ENCODE assay signal across 8 mouse cellular contexts in genomic region chr13:23286721-23287362, GRCm38 (mm10). TPM values are rescaled to one million over a fixed set of nuclear protein-coding genes. Genes with fewer than 3 reads are reported as not detected.
A peak's percentile ranks its signal among the peaks of the same experiment; 100 is the strongest.
DNase-seq lines count a peak whose midpoint lies in the region; ATAC-seq and TF ChIP-seq lines count a peak whose summit lies in the region.
"Had no signal": no experiment of that assay in that cellular context is flagged by ENCODE, and none has a peak within 500 bp of the region (broad histone marks: within the 10 kb centered on the region; RNA-seq: fewer than 3 reads in every experiment).

No protein-coding gene starts in this region.

- peak; percentile 11 for DNase-seq in NIH3T3 (ENCODE audit: low read depth)
- no peak for DNase-seq in heart, postnatal 0 days (ENCODE audit: low spot score)
- no peak for DNase-seq in spleen, postnatal 36 days (ENCODE audit: low spot score in 2 of 2)
- DNase-seq in layer of hippocampus, adult 9-11 months, result no peak
- no peak for DNase-seq in urinary bladder, postnatal 36 days (ENCODE audit: low spot score in 2 of 2)

- no peaks in the 10 kb centered on the region for H3K27me3 ChIP-seq in ES-Bruce4 (ENCODE audit: control insufficient read depth, insufficient read depth, low read length, poor library complexity, severe bottlenecking)
- peaks cover 21% of the 10 kb centered on the region; the same call in 1 of the 2 replicates for H3K27me3 ChIP-seq in heart, postnatal 0 days (ENCODE audit: control insufficient read depth, insufficient read depth, low read length)
- peaks cover 49% of the 10 kb centered on the region for H3K27me3 ChIP-seq in liver, embryonic 15.5 days

- no peaks in the 10 kb centered on the region for H3K36me3 ChIP-seq in ES-Bruce4 (ENCODE audit: control insufficient read depth, insufficient read depth, low read length, poor library complexity, severe bottlenecking)
- H3K36me3 ChIP-seq in heart, postnatal 0 days (replicated peaks; ENCODE audit: control insufficient read depth, insufficient read depth, low read length), result no peaks in the 10 kb centered on the region
- no peaks in the 10 kb centered on the region for H3K36me3 ChIP-seq in liver, embryonic 15.5 days (replicated peaks)

- H3K4me1 ChIP-seq in ES-Bruce4 (ENCODE audit: control insufficient read depth, insufficient read depth, low read length), result no peaks in the 10 kb centered on the region
- H3K4me1 ChIP-seq in heart, postnatal 0 days (ENCODE audit: control insufficient read depth, insufficient read depth), result 0 out of 2 replicates have a peak, but pooled peaks cover 7% of the 10 kb centered on the region
- H3K4me1 ChIP-seq in liver, embryonic 15.5 days (replicated peaks), result peaks cover 15% of the 10 kb centered on the region

- TF ChIP-seq CTCF in ES-Bruce4 (IDR thresholded peaks at IDR 0.05; ENCODE audit: low read depth, low read length), result no peak
- no peak for TF ChIP-seq CTCF in heart, postnatal 0 days (IDR thresholded peaks at IDR 0.05; ENCODE audit: low read depth)

- no peak for TF ChIP-seq POLR2A in ES-Bruce4 (IDR thresholded peaks at IDR 0.05; ENCODE audit: insufficient read depth, low read length)

- H3K4me3 ChIP-seq in ES-Bruce4 (ENCODE audit: low read depth, low read length), result peak overlapping the region; percentile 98
- H3K4me3 ChIP-seq in heart, postnatal 0 days (ENCODE audit: low read depth, low read length), result peak overlapping the region; percentile 43
- H3K4me3 ChIP-seq in liver, embryonic 15.5 days (replicated peaks), result peak overlapping the region; percentile 51

- peak overlapping the region; percentile 67 for H3K4me2 ChIP-seq in heart, postnatal 0 days (ENCODE audit: low read depth, low read length)
- H3K4me2 ChIP-seq in liver, embryonic 15.5 days, result peak overlapping the region; percentile 71

- H3K9me3 ChIP-seq in ES-Bruce4 (replicated peaks; ENCODE audit: control insufficient read depth, insufficient read depth, low read length, poor library complexity, severe bottlenecking), result peaks cover 1% of the 10 kb centered on the region
- H3K9me3 ChIP-seq in heart, postnatal 0 days (replicated peaks; ENCODE audit: control insufficient read depth, low read length), result no peaks in the 10 kb centered on the region
- no peaks in the 10 kb centered on the region for H3K9me3 ChIP-seq in liver, embryonic 15.5 days (replicated peaks)

- under 1% methylated on average over 19 of the region's 19 CpGs for WGBS in heart, postnatal 0 days
- WGBS in liver, embryonic 15.5 days (ENCODE audit: insufficient replicate concordance), result 1% methylated on average over 19 of the region's 19 CpGs

- no peak; the same call in 1 of the 2 replicates for ATAC-seq in heart, postnatal 0 days (ENCODE audit: insufficient read depth, low read depth)
- no peak for ATAC-seq in liver, embryonic 15.5 days (ENCODE audit: insufficient read depth)

- H3K9ac ChIP-seq in ES-Bruce4 (ENCODE audit: low read depth, poor library complexity, severe bottlenecking), result peak overlapping the region; percentile 50; the same call in 1 of the 2 replicates
- no peak overlapping the region for H3K9ac ChIP-seq in heart, postnatal 0 days (replicated peaks; ENCODE audit: low read depth, low read length)
- no peak overlapping the region for H3K9ac ChIP-seq in liver, embryonic 15.5 days

- H3K27ac ChIP-seq in ES-Bruce4 (ENCODE audit: insufficient read depth, low read length), result no peak overlapping the region
- no peak overlapping the region for H3K27ac ChIP-seq in heart, postnatal 0 days (ENCODE audit: low read depth)
- no peak overlapping the region for H3K27ac ChIP-seq in liver, embryonic 15.5 days (replicated peaks)

- no peak for TF ChIP-seq EP300 in ES-Bruce4 (IDR thresholded peaks at IDR 0.05; ENCODE audit: insufficient read depth, low read depth, low read length)
- TF ChIP-seq EP300 in heart, postnatal 0 days (IDR thresholded peaks at IDR 0.05; ENCODE audit: low read depth), result no peak

RNA-seq across cellular contexts. Expression of gene Vmn1r223, which starts 39.9 kb away (rescaled TPM):
- not detected in 2 replicates for polyA plus RNA-seq in ES-Bruce4 (2011; ENCODE audit: insufficient read depth, insufficient read length, low read depth, missing spikeins)
- not detected in 2 replicates for total RNA-seq in heart, postnatal 0 days (2014; rRNA removed; ENCODE audit: low replicate concordance)
- polyA plus RNA-seq in heart, postnatal 0 days (2015; fragmentation: Nextera tagmentation; extraction: Ambion mirVana), result not detected in 2 replicates
- not detected in 2 replicates for polyA plus RNA-seq in liver, embryonic 15.5 days (2015; fragmentation: Nextera tagmentation; extraction: Ambion mirVana)
- total RNA-seq: common myeloid progenitor, adult 5-6 weeks had no signal

RNA-seq across cellular contexts. Expression of gene Vmn1r222, which starts 51.1 kb away (rescaled TPM):
- not detected in 2 replicates for polyA plus RNA-seq in ES-Bruce4 (2011; ENCODE audit: insufficient read depth, insufficient read length, low read depth, missing spikeins)
- not detected in 2 replicates for total RNA-seq in heart, postnatal 0 days (2014; rRNA removed; ENCODE audit: low replicate concordance)
- polyA plus RNA-seq in heart, postnatal 0 days (2015; fragmentation: Nextera tagmentation; extraction: Ambion mirVana), result not detected in 2 replicates
- polyA plus RNA-seq in liver, embryonic 15.5 days (2015; fragmentation: Nextera tagmentation; extraction: Ambion mirVana), result not detected in 2 replicates
- total RNA-seq: common myeloid progenitor, adult 5-6 weeks had no signal

Comparison
In these comparisons a context has a peak if more than half of its experiments do, and no peak if none do; other contexts are left out.
1. H3K4me3 ChIP-seq: peak in every context shown above with its lines; median percentile 98 in ES-Bruce4; 51 in liver, embryonic 15.5 days; 43 in heart, postnatal 0 days.